Mouse (Mus musculus) myocyte (in vitro differentiated cells): ENCODE measurements around the gene Ly6g5b. TPM values are rescaled to one million over a fixed set of nuclear protein-coding genes. Genes with fewer than 3 reads are reported as not detected.

Source experiments
- H3K27me3 ChIP-seq: one replicate; pipeline ENCODE4 v1.6.1; 2011; ENCODE audit not compliant: control insufficient read depth, insufficient read depth, insufficient read length
- H3K36me3 ChIP-seq: one replicate; pipeline ENCODE4 v1.6.1; 2011; ENCODE audit not compliant: control insufficient read depth, insufficient read depth
- H3K4me2 ChIP-seq: one replicate; pipeline ENCODE4 v1.6.1; 2011; ENCODE audit warnings: low read depth, control low read depth
- H3K4me3 ChIP-seq: one replicate; pipeline ENCODE4 v1.5.1; 2011; ENCODE audit warnings: mild to moderate bottlenecking, control low read depth, moderate library complexity
- H3K79me2 ChIP-seq: one replicate; pipeline ENCODE4 v1.6.1; 2011; ENCODE audit not compliant: control insufficient read depth, insufficient read depth
- H3ac ChIP-seq: one replicate; pipeline ENCODE4 v1.6.1; 2011; ENCODE audit not compliant: control insufficient read depth, insufficient read length
- CEBPB ChIP-seq: IDR thresholded peaks from 2 replicates; pipeline ENCODE4 v1.6.1; 2011; ENCODE audit warnings: mild to moderate bottlenecking, moderate library complexity; ENCODE audit not compliant: poor library complexity, insufficient read depth, severe bottlenecking
- E2F4 ChIP-seq: IDR thresholded peaks from one replicate; pipeline ENCODE4 v1.6.1; 2011; ENCODE audit warnings: mild to moderate bottlenecking, control low read depth, moderate library complexity; ENCODE audit not compliant: insufficient read depth
- MAX ChIP-seq: IDR thresholded peaks from one replicate; pipeline ENCODE4 v1.6.1; 2011; ENCODE audit warnings: low read depth, mild to moderate bottlenecking, control low read depth
- MYOD1 ChIP-seq, 3 experiments: IDR thresholded peaks; one replicate each; pipeline ENCODE4 v1.6.1; 2011; ENCODE audit warnings: control low read depth in 2 of 3, low read depth in 2 of 3, mild to moderate bottlenecking in 2 of 3, moderate library complexity in 1 of 3; ENCODE audit not compliant: insufficient read length in 2 of 3, control insufficient read depth in 1 of 3
- MYOG ChIP-seq, 3 experiments: IDR thresholded peaks; one replicate each; pipeline ENCODE4 v1.6.1; 2011; ENCODE audit warnings: control low read depth in 2 of 3, low read depth in 2 of 3, mild to moderate bottlenecking in 2 of 3; ENCODE audit not compliant: insufficient read length in 2 of 3, control insufficient read depth in 1 of 3, insufficient read depth in 1 of 3
- POLR2A ChIP-seq: IDR thresholded peaks from one replicate; pipeline ENCODE4 v1.6.1; 2011; ENCODE audit warnings: low read depth, mild to moderate bottlenecking, control low read depth, moderate library complexity; ENCODE audit not compliant: insufficient read length
- POLR2AphosphoS2 ChIP-seq: IDR thresholded peaks from one replicate; pipeline ENCODE4 v1.6.1; 2011; ENCODE audit warnings: low read depth, control low read depth; ENCODE audit not compliant: insufficient read length
- REST ChIP-seq: IDR thresholded peaks from one replicate; pipeline ENCODE4 v1.6.1; 2011; ENCODE audit warnings: mild to moderate bottlenecking, control low read depth, moderate library complexity; ENCODE audit not compliant: insufficient read depth, insufficient read length
- SRF ChIP-seq: IDR thresholded peaks from one replicate; pipeline ENCODE4 v1.6.1; 2011; ENCODE audit warnings: low read depth; ENCODE audit not compliant: control insufficient read depth, insufficient read length
- TCF12 ChIP-seq: IDR thresholded peaks from one replicate; pipeline ENCODE4 v1.6.1; 2011; ENCODE audit warnings: mild to moderate bottlenecking, control low read depth; ENCODE audit not compliant: poor library complexity, insufficient read depth, severe bottlenecking
- TCF3 ChIP-seq: IDR thresholded peaks from one replicate; pipeline ENCODE4 v1.6.1; 2011; ENCODE audit warnings: low read depth, control low read depth; ENCODE audit not compliant: insufficient read length
- USF1 ChIP-seq: IDR thresholded peaks from one replicate; pipeline ENCODE4 v1.6.1; 2011; ENCODE audit warnings: low read depth, mild to moderate bottlenecking, control low read depth, moderate library complexity
- polyA plus RNA-seq: library from polyadenylated mRNA; unstranded; fragments of >200 nt; fragmentation: generic; extraction: Trizol; gene quantifications from one replicate; pipeline ENCODE4 v1.2.1, GENCODE M21; 2012; ENCODE audit warnings: missing spikeins

Gene Ly6g5b
- polyA plus RNA-seq, 1 experiment: 0.11 TPM

GRCm38 (mm10) chr17:35088151-35088550 lies 27.1 kb downstream of the Ly6g5b start:
- H3K79me2 ChIP-seq: peaks cover 13% of the 10 kb centered on the region
- TF ChIP-seq USF1 (no peak), TCF12 (no peak), REST (no peak), TCF3 (no peak), MYOD1 (IDR thresholded peaks at IDR 0.05; ENCODE audit: control insufficient read depth in 1 of 3, insufficient read length in 2 of 3, low read depth in 2 of 3) (no peak), POLR2A (no peak), POLR2AphosphoS2 (no peak), CEBPB (no peak), MYOG (IDR thresholded peaks at IDR 0.05; ENCODE audit: control insufficient read depth in 1 of 3, insufficient read depth in 1 of 3, insufficient read length in 2 of 3, low read depth in 2 of 3) (no peak), SRF (no peak), MAX (no peak), E2F4 (no peak)

DNA sequence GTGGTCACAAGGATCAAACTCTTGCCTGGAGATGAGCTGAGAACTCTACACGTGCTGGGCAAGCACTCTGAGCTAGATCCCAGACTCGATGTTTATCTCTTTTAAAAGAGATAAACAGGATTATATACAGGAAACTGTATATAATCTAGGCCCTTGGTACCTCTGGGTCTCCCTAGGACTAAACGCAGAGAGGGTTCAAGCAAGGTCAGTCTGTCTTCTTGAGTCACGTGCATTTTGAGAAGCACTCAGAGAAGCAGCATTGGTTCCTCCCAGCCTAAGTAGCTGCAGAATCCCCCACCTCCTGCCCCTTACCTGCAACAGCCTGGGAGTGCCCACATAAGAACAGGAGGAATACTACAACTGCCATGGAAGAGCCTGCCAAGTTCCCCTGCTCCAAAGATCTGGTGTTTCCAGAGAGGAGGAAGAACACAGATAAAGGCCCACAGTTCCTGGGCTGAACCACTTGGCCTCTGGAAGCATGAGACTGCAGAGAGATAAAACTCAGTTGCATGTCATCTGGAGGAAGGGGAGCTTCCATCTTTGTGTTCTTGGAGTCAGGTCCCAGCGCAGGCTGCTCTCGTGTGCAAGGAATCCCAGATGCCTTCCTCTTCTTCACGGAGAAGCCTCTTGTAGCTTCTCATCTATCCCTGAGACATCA lies 29.9 kb downstream of the Ly6g5b start, which contains the start of gene Ly6g6f:
Gene Ly6g6f, minus strand, starts transcription at position 403 of the 658 bp plus-strand sequence.
- Histone ChIP-seq H3K79me2 (peaks cover 7% of the 10 kb centered on the region), H3ac (no peak within 1 kb of the TSS), H3K4me2 (no peak within 1 kb of the TSS), H3K36me3 (no peaks in the 10 kb centered on the region), H3K4me3 (no peak within 1 kb of the TSS), H3K27me3 (peaks cover 11% of the 10 kb centered on the region)
- TF ChIP-seq MYOD1 (IDR thresholded peaks at IDR 0.05; ENCODE audit: control insufficient read depth in 1 of 3, insufficient read length in 2 of 3, low read depth in 2 of 3): no peak
- no peak for TF ChIP-seq SRF
- TF ChIP-seq REST: no peak
- TF ChIP-seq TCF3: no peak
- no peak for TF ChIP-seq MYOG (IDR thresholded peaks at IDR 0.05; ENCODE audit: control insufficient read depth in 1 of 3, insufficient read depth in 1 of 3, insufficient read length in 2 of 3, low read depth in 2 of 3)
- no peak for TF ChIP-seq CEBPB
- TF ChIP-seq E2F4: no peak
- no peak for TF ChIP-seq USF1
- TF ChIP-seq POLR2A: no peak

More at GRCm38 (mm10) chr17:35088151-35088550, 27.1 kb downstream of the Ly6g5b start:
- Histone ChIP-seq H3K36me3 (no peaks in the 10 kb centered on the region), H3K4me2 (no peak overlapping the region), H3K27me3 (peaks cover 5% of the 10 kb centered on the region), H3ac (no peak overlapping the region), H3K4me3 (no peak overlapping the region)

- H3K36me3 ChIP-seq: no peaks in the 10 kb centered on the region
- TF ChIP-seq MAX (no peak), MYOG (IDR thresholded peaks at IDR 0.05; ENCODE audit: control insufficient read depth in 1 of 3, insufficient read depth in 1 of 3, insufficient read length in 2 of 3, low read depth in 2 of 3) (no peak), TCF3 (no peak), MYOD1 (IDR thresholded peaks at IDR 0.05; ENCODE audit: control insufficient read depth in 1 of 3, insufficient read length in 2 of 3, low read depth in 2 of 3) (no peak), E2F4 (no peak), SRF (no peak), USF1 (no peak), TCF12 (no peak), POLR2AphosphoS2 (no peak), CEBPB (no peak), POLR2A (no peak), REST (no peak)
- no peaks in the 10 kb centered on the region for H3K79me2 ChIP-seq
- peaks cover 11% of the 10 kb centered on the region for H3K27me3 ChIP-seq
- H3K4me2 ChIP-seq: no peak overlapping the region
- H3K4me3 ChIP-seq: no peak overlapping the region
- no peak overlapping the region for H3ac ChIP-seq
Measured at GRCm38 (mm10) chr17:35083929-35084497, 31.2 kb downstream of the Ly6g5b start.

DNA sequence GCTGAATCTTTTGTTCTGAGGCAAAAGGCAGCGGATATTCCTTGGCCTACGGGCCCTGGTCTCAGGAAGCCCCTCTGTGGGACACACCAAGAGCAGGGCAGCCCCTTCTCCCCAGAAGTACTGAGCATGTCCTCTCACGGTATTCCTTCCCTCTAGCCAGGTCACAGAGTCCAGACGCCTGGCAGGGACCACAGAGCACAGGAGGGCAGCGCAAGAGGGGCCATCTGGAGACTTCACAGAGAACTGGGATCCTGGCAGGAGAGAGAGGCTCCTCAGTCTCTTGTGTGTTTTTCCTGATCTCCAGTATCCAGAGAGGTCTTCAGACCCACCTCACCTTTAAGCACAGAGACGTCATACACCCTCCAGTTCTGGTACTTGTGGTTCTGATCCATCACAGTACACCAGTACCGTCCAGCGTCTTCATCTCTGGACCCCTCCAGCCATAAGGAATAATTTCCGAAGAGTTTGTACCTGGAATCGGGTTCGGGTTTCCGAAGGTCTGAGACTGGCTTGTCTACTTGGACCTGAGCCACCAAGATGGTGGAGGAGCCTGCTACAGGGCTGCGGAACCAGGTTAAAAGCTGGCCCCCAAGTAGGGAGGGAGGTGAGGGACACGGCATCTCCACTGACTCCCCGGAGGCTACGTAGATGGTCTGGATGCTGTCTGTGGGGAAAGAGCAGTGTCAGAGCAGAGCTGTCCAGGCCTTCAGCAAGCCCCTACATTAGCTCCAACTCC lies 32.2 kb downstream of the Ly6g5b start:
- H3ac ChIP-seq: no peak overlapping the region
- no peak overlapping the region for H3K4me2 ChIP-seq
- H3K36me3 ChIP-seq: no peaks in the 10 kb centered on the region
- TF ChIP-seq USF1 (no peak), MYOG (IDR thresholded peaks at IDR 0.05; ENCODE audit: control insufficient read depth in 1 of 3, insufficient read depth in 1 of 3, insufficient read length in 2 of 3, low read depth in 2 of 3) (no peak), MAX (no peak), POLR2AphosphoS2 (no peak), CEBPB (no peak), SRF (no peak), TCF12 (no peak), E2F4 (no peak), REST (no peak), MYOD1 (IDR thresholded peaks at IDR 0.05; ENCODE audit: control insufficient read depth in 1 of 3, insufficient read length in 2 of 3, low read depth in 2 of 3) (no peak), POLR2A (no peak), TCF3 (no peak)
- no peaks in the 10 kb centered on the region for H3K79me2 ChIP-seq
- peaks cover 13% of the 10 kb centered on the region for H3K27me3 ChIP-seq
- H3K4me3 ChIP-seq: no peak overlapping the region
